Mouse (Mus musculus): ENCODE measurements around the gene Sdhb. TPM values are rescaled to one million over a fixed set of nuclear protein-coding genes. Genes with fewer than 3 reads are reported as not detected.

The Sdhb gene
- polyA plus RNA-seq, 1 experiment from 2014 or later, result 115 TPM

- no peaks in the 10 kb centered on the region for H3K36me3 ChIP-seq (ENCODE audit: inconsistent target)
- H3K79me2 ChIP-seq (ENCODE audit: inconsistent target), result no peaks in the 10 kb centered on the region
- H3K4me3 ChIP-seq (ENCODE audit: inconsistent target), result no peak overlapping the region
- H3K27ac ChIP-seq, result no peak overlapping the region
- WGBS (ENCODE audit: missing documents), result 95% methylated on average over 8 of the region's 9 CpGs
Observed at GRCm38 (mm10) chr4:140935643-140936042, 25.4 kb upstream of the Sdhb start.

DNA sequence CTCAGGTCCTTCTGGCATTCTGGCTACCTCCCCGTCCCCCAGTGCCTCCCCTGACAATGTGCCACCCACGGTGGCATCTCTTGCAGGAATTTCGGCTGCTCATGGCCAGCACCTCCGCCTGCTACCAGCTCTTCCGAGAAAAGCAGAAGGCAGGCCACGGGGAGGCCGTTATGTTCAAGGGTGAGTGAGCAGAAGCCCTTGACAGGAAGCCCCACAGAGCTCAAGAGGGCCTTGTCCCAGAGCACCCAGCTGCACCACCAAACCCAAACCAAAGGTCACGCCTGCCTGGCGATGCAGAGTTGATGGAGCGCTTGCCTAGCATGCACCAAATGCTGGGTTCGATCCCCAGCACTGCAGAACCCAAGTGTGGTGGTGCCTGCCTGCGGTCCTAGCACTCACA, 16.6 kb upstream of the Sdhb start:
- no peak overlapping the region for H3K4me3 ChIP-seq (ENCODE audit: inconsistent target)

DNA sequence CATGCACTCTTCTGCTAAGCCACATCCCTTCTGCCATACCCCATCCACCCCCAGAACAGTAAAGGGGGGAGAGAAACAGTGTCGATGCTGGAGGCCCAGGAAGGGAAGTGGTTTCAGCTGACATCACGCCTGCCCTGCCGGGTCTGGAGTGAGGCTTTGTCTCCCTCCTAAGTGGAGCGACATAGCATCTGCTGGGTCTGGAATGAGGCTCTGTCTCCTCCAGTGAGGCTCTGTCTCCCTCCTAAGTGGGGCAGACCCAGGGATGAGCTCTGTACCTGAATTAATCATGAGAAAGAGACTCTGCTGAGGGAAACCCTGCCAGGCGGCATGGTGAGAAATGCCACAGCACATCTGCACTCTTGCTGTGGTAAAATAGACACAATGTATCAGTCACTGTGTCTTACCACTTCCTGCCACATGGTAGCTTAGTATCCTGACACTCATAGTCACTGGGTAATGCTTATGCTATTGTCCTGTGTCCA, 16.0 kb upstream of the Sdhb start:
- 5% methylated on average over 5 of the region's 5 CpGs for WGBS (ENCODE audit: missing documents)
- Histone ChIP-seq H3K79me2 (ENCODE audit: inconsistent target) (no peaks in the 10 kb centered on the region), H3K36me3 (ENCODE audit: inconsistent target) (no peaks in the 10 kb centered on the region), H3K4me3 (ENCODE audit: inconsistent target) (no peak overlapping the region), H3K27ac (peak overlapping the region; percentile 89)

More for the DNA sequence above, 16.6 kb upstream of the Sdhb start:
- 50% methylated on average over 12 of the region's 12 CpGs for WGBS (ENCODE audit: missing documents)
- Histone ChIP-seq H3K79me2 (ENCODE audit: inconsistent target) (no peaks in the 10 kb centered on the region), H3K36me3 (ENCODE audit: inconsistent target) (no peaks in the 10 kb centered on the region), H3K27ac (peak overlapping the region; percentile 89)

- 95% methylated on average over 4 of the region's 4 CpGs for WGBS (ENCODE audit: missing documents)
- H3K36me3 ChIP-seq (ENCODE audit: inconsistent target), result no peaks in the 10 kb centered on the region
- H3K4me3 ChIP-seq (ENCODE audit: inconsistent target), result no peak overlapping the region
- H3K27ac ChIP-seq, result peak overlapping the region; percentile 89
- H3K79me2 ChIP-seq (ENCODE audit: inconsistent target), result no peaks in the 10 kb centered on the region
Observed at GRCm38 (mm10) chr4:140945571-140945970, 15.4 kb upstream of the Sdhb start.

DNA sequence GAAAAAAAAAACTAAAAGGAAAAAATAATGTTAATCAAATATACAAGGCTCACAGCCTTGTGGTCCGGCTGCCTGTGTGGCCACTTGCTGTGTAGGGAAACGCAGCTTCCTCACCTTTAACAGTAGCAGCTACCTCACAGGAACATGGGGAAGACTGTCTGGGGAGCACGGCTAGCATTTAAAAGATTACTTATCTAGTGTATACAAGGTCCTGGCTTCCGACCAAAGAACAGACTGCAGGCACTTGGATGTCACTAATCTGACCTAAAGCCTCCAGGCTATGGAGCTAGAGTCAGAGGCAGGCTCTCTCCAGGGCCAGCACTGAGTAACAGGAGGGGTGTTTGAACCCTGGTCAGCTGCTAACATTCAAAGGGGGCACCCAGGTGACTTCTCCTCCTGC, 15.0 kb upstream of the Sdhb start:
- Histone ChIP-seq H3K36me3 (ENCODE audit: inconsistent target) (no peaks in the 10 kb centered on the region), H3K27ac (peak overlapping the region; percentile 89), H3K4me3 (ENCODE audit: inconsistent target) (no peak overlapping the region), H3K79me2 (ENCODE audit: inconsistent target) (no peaks in the 10 kb centered on the region)
- WGBS (ENCODE audit: missing documents), result 78% methylated on average over 4 of the region's 4 CpGs

- 90% methylated on average over 14 of the region's 14 CpGs for WGBS (ENCODE audit: missing documents)
Observed at GRCm38 (mm10) chr4:140946580-140947205, 14.3 kb upstream of the Sdhb start.

GRCm38 (mm10) chr4:140947487-140948440, 13.2 kb upstream of the Sdhb start:
- H3K36me3 ChIP-seq (ENCODE audit: inconsistent target), result no peaks in the 10 kb centered on the region
- H3K79me2 ChIP-seq (ENCODE audit: inconsistent target), result no peaks in the 10 kb centered on the region
- 88% methylated on average over 12 of the region's 12 CpGs for WGBS (ENCODE audit: missing documents)
- H3K27ac ChIP-seq, result no peak overlapping the region
- no peak overlapping the region for H3K4me3 ChIP-seq (ENCODE audit: inconsistent target)

More at GRCm38 (mm10) chr4:140946580-140947205, 14.3 kb upstream of the Sdhb start:
- Histone ChIP-seq H3K36me3 (ENCODE audit: inconsistent target) (no peaks in the 10 kb centered on the region), H3K27ac (peak overlapping the region; percentile 89), H3K4me3 (ENCODE audit: inconsistent target) (no peak overlapping the region), H3K79me2 (ENCODE audit: inconsistent target) (no peaks in the 10 kb centered on the region)

GRCm38 (mm10) chr4:140948481-140948880, 12.5 kb upstream of the Sdhb start:
- H3K27ac ChIP-seq, result no peak overlapping the region
- H3K36me3 ChIP-seq (ENCODE audit: inconsistent target), result no peaks in the 10 kb centered on the region
- 83% methylated on average over 5 of the region's 6 CpGs for WGBS (ENCODE audit: missing documents)
- no peaks in the 10 kb centered on the region for H3K79me2 ChIP-seq (ENCODE audit: inconsistent target)
- no peak overlapping the region for H3K4me3 ChIP-seq (ENCODE audit: inconsistent target)

GRCm38 (mm10) chr4:140949052-140949451, 12.0 kb upstream of the Sdhb start:
- WGBS (ENCODE audit: missing documents), result 83% methylated on average over 7 of the region's 8 CpGs
- Histone ChIP-seq H3K27ac (no peak overlapping the region), H3K36me3 (ENCODE audit: inconsistent target) (no peaks in the 10 kb centered on the region), H3K4me3 (ENCODE audit: inconsistent target) (no peak overlapping the region), H3K79me2 (ENCODE audit: inconsistent target) (no peaks in the 10 kb centered on the region)

GRCm38 (mm10) chr4:140949616-140950015, 11.4 kb upstream of the Sdhb start:
- Histone ChIP-seq H3K27ac (no peak overlapping the region), H3K36me3 (ENCODE audit: inconsistent target) (no peaks in the 10 kb centered on the region), H3K79me2 (ENCODE audit: inconsistent target) (no peaks in the 10 kb centered on the region), H3K4me3 (ENCODE audit: inconsistent target) (no peak overlapping the region)
- WGBS (ENCODE audit: missing documents), result 89% methylated on average over 16 of the region's 16 CpGs

DNA sequence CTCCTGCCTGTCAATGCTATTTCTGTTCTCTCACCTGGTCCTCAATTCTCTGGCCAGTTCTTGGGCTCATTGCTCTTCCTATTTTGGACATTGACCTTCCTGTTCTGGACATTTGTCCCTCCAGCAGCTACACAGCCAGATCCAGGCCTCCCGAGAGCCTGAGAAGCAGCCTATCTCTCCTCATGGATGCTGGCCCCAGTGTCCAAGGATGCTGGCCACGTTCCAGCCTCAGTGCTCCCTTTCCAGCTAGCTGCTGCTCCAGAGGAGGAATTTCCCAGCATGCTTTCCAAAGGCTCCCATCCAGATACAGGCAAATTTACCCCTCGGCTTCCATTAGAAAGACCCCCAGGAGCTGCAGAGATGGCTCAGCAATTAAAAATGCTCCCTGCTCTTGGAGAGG, 10.4 kb upstream of the Sdhb start:
- H3K36me3 ChIP-seq (ENCODE audit: inconsistent target), result no peaks in the 10 kb centered on the region
- H3K4me3 ChIP-seq (ENCODE audit: inconsistent target), result no peak overlapping the region
- no peak overlapping the region for H3K27ac ChIP-seq
- 95% methylated on average over 3 of the region's 3 CpGs for WGBS (ENCODE audit: missing documents)
- no peaks in the 10 kb centered on the region for H3K79me2 ChIP-seq (ENCODE audit: inconsistent target)

DNA sequence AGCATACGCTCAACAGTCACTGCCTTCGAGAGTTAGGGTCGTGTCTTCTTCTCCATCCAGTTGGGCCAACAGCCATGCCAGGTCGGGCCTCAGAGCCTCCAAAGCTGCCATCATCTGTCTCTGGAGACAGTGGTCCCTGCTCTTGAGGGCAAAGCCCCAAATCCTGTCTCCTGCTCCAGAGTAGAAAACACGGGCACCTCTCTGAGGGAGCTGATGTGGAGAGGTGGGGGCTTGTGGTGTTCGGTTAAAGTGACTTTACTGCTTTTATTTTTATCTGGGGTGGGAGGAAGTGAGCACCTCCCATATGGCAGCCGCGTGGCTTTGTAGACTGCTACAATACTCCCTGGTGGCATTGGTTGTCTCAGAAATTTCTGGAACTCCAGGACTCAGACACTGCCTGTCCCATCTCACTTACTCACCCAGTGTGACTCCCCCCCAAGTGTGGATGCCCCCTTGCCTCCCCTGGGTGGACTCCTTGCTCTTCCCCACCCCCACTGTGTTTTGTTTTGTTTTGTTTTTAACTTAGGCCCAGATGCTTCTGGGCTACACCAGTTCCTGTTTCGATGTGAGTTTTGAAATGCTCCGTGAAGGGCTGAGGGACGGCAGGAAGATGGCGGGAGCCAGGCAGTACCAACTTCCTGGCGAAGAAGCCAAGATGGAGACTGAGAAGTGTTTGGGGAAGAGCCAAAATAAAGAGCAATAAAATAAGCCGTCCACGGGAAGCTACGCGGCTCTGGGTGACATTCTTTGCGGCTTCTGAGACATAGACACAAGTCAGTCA, 9.0 kb upstream of the Sdhb start:
- H3K4me3 ChIP-seq (ENCODE audit: inconsistent target), result no peak overlapping the region

DNA sequence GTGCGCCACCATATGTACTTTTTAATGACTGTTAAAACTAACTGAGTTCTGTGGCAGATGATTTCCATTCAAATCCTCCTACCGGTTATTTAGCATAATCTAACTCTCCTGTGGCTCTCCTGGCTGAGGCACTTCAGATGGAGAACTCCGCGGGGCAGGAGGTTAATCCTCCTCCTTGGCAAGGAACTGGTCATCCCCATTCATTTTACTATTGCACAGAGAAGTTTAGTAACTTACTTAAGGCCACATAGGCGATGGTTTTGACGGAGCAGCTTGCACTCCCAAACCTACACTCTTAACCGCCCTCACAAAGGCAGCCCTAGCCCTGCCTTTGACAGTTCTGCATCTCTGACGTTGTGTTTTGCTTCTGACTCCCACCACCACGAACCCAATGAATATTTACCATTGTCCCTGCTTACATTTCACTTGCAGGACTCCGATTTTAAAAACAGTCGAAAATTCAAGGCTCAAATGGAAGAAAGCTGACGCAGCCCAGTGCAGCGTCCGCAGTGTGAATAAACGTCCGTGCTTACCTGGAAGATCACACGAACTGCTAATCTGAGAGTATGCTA, 3.8 kb upstream of the Sdhb start:
- 53% methylated on average over 17 of the region's 17 CpGs for WGBS (ENCODE audit: missing documents)
- peak overlapping the region; percentile 14; the same call in 1 of the 2 replicates for H3K4me3 ChIP-seq (ENCODE audit: inconsistent target)
- no peak overlapping the region for H3K27ac ChIP-seq
- peaks cover 10% of the 10 kb centered on the region for H3K79me2 ChIP-seq (ENCODE audit: inconsistent target)
- H3K36me3 ChIP-seq (ENCODE audit: inconsistent target), result no peaks in the 10 kb centered on the region

More for the DNA sequence above, 9.0 kb upstream of the Sdhb start:
- H3K27ac ChIP-seq, result peak overlapping the region; percentile 77
- H3K79me2 ChIP-seq (ENCODE audit: inconsistent target), result no peaks in the 10 kb centered on the region
- WGBS (ENCODE audit: missing documents), result 29% methylated on average over 18 of the region's 18 CpGs
- no peaks in the 10 kb centered on the region for H3K36me3 ChIP-seq (ENCODE audit: inconsistent target)

- Histone ChIP-seq H3K4me3 (ENCODE audit: inconsistent target) (peak overlapping the region; percentile 14; the same call in 1 of the 2 replicates), H3K79me2 (ENCODE audit: inconsistent target) (peaks cover 15% of the 10 kb centered on the region), H3K27ac (no peak overlapping the region), H3K36me3 (ENCODE audit: inconsistent target) (no peaks in the 10 kb centered on the region)
- WGBS (ENCODE audit: missing documents), result 4% methylated on average over 13 of the region's 13 CpGs
Observed at GRCm38 (mm10) chr4:140957725-140958124, 3.3 kb upstream of the Sdhb start.
